Mouse (Mus musculus): ENCODE measurements at regions not wholly inside any gene's neighbourhood (a gene's known extent, or its start where the extent isn't known, plus 50 kb on each side); places are given as distances from the start of the nearest gene placed in this dataset.

GRCm38 (mm10) chr8:126696346-126697010 is 102.7 kb upstream of the Irf2bp2 start:
- TF ChIP-seq POLR2A (IDR thresholded peaks at IDR 0.05; ENCODE audit: borderline replicate concordance, extremely low read depth, insufficient read depth, insufficient read length, poor library complexity, severe bottlenecking) (no peak), CTCF (IDR thresholded peaks at IDR 0.05; ENCODE audit: borderline replicate concordance, extremely low read depth, insufficient read depth, insufficient read length) (no peak)
